Mouse (Mus musculus): ENCODE measurements around the gene Filip1.

- TF ChIP-seq CTCF (IDR thresholded peaks at IDR 0.05) (no peak), EP300 (IDR thresholded peaks at IDR 0.05) (no peak)
These were observed 181.4 kb downstream of the Filip1 start for GRCm38 (mm10) chr9:79831294-79831693.
